Mouse (Mus musculus) hindbrain, embryonic 15.5 days (tissue): ENCODE measurements at regions not wholly inside any gene's neighbourhood (a gene's known extent, or its start where the extent isn't known, plus 50 kb on each side); places are given as distances from the start of the nearest gene placed in this dataset.
A peak's percentile ranks its signal among the peaks of the same experiment; 100 is the strongest.

Experiments used
- ATAC-seq: fragments of 200-750 bp; cut with Nextera tagmentation; 2 replicates; pipeline ENCODE4 v1.8.0; 2017; ENCODE audit warnings: low read depth, moderate number of reproducible peaks, moderate TSS enrichment; ENCODE audit not compliant: low FRiP score
- H3K27ac ChIP-seq: fragments of 300-500 bp; sonication (generic); replicated peaks from 2 replicates; pipeline ENCODE4 v1.5.1; 2015; ENCODE audit warnings: mild to moderate bottlenecking, inconsistent platforms
- H3K27me3 ChIP-seq: fragments of 300-500 bp; sonication (generic); 2 replicates; pipeline ENCODE4 v1.6.1; 2015; ENCODE audit warnings: control low read depth, inconsistent platforms
- H3K36me3 ChIP-seq: fragments of 300-500 bp; sonication (generic); 2 replicates; pipeline ENCODE4 v1.6.1; 2015; ENCODE audit warnings: control low read depth, inconsistent platforms
- H3K4me1 ChIP-seq: fragments of 300-500 bp; sonication (generic); replicated peaks from 2 replicates; pipeline ENCODE4 v1.6.1; 2015; ENCODE audit warnings: control low read depth, inconsistent platforms
- H3K4me2 ChIP-seq: fragments of 300-500 bp; sonication (generic); 2 replicates; pipeline ENCODE4 v1.6.1; 2015; ENCODE audit warnings: moderate library complexity, mild to moderate bottlenecking, inconsistent platforms
- H3K4me3 ChIP-seq: fragments of 300-500 bp; sonication (generic); 2 replicates; pipeline ENCODE4 v1.5.1; 2015; ENCODE audit warnings: mild to moderate bottlenecking, inconsistent platforms
- H3K9ac ChIP-seq: fragments of 300-500 bp; sonication (generic); 2 replicates; pipeline ENCODE4 v1.6.1; 2015; ENCODE audit warnings: inconsistent platforms
- H3K9me3 ChIP-seq: fragments of 300-500 bp; sonication (generic); 2 replicates; pipeline ENCODE4 v1.6.1; 2016; ENCODE audit warnings: control low read depth, inconsistent platforms
- WGBS: fragments of 180-500 bp; shearing (Covaris S2); methylation state at CpG from one replicate; pipeline ENCODE4 v1.1.7; 2015; 5-methylcytosine and 5-hydroxymethylcytosine counted together

GRCm38 (mm10) chr1:143096904-143097303, 543.6 kb upstream of the B3galt2 start:
- Histone ChIP-seq H3K4me1 (no peaks in the 10 kb centered on the region), H3K4me2 (no peak overlapping the region), H3K36me3 (no peaks in the 10 kb centered on the region), H3K9ac (no peak overlapping the region), H3K27me3 (no peaks in the 10 kb centered on the region), H3K27ac (no peak overlapping the region), H3K9me3 (no peaks in the 10 kb centered on the region), H3K4me3 (no peak overlapping the region)
- no peak for ATAC-seq
- WGBS: 75% methylated on average over 4 of the region's 4 CpGs

- H3K4me1 ChIP-seq: no peaks in the 10 kb centered on the region
- no peak for ATAC-seq
- no peaks in the 10 kb centered on the region for H3K36me3 ChIP-seq
- no peaks in the 10 kb centered on the region for H3K9me3 ChIP-seq
- no peak overlapping the region for H3K9ac ChIP-seq
- no peaks in the 10 kb centered on the region for H3K27me3 ChIP-seq
- H3K4me3 ChIP-seq: no peak overlapping the region
- H3K4me2 ChIP-seq: no peak overlapping the region
- no peak overlapping the region for H3K27ac ChIP-seq
Measured at GRCm38 (mm10) chr1:143098307-143098706, 542.2 kb upstream of the B3galt2 start.

- H3K27ac ChIP-seq: no peak overlapping the region
- no peaks in the 10 kb centered on the region for H3K9me3 ChIP-seq
- ATAC-seq: no peak
- no peak overlapping the region for H3K9ac ChIP-seq
- H3K27me3 ChIP-seq: no peaks in the 10 kb centered on the region
- H3K4me1 ChIP-seq: no peaks in the 10 kb centered on the region
- no peaks in the 10 kb centered on the region for H3K36me3 ChIP-seq
- H3K4me2 ChIP-seq: no peak overlapping the region
- no peak overlapping the region for H3K4me3 ChIP-seq
Measured at GRCm38 (mm10) chr1:143122185-143122584, 518.3 kb upstream of the B3galt2 start.

- H3K4me3 ChIP-seq: no peak overlapping the region
- no peak overlapping the region for H3K27ac ChIP-seq
- no peaks in the 10 kb centered on the region for H3K27me3 ChIP-seq
- ATAC-seq: no peak
- no peaks in the 10 kb centered on the region for H3K36me3 ChIP-seq
- 73% methylated on average over 1 of the region's 1 CpGs for WGBS
- no peak overlapping the region for H3K4me2 ChIP-seq
- H3K4me1 ChIP-seq: no peaks in the 10 kb centered on the region
- no peaks in the 10 kb centered on the region for H3K9me3 ChIP-seq
- no peak overlapping the region for H3K9ac ChIP-seq
Measured at GRCm38 (mm10) chr1:143130257-143130656, 510.2 kb upstream of the B3galt2 start.

- no peaks in the 10 kb centered on the region for H3K27me3 ChIP-seq
- no peak overlapping the region for H3K4me2 ChIP-seq
- no peak overlapping the region for H3K9ac ChIP-seq
- no peak overlapping the region for H3K27ac ChIP-seq
- no peak for ATAC-seq
- no peaks in the 10 kb centered on the region for H3K9me3 ChIP-seq
- WGBS: 93% methylated on average over 2 of the region's 2 CpGs
- H3K4me1 ChIP-seq: no peaks in the 10 kb centered on the region
- H3K4me3 ChIP-seq: no peak overlapping the region
- H3K36me3 ChIP-seq: no peaks in the 10 kb centered on the region
Measured at GRCm38 (mm10) chr1:143132806-143133205, 507.7 kb upstream of the B3galt2 start.

- H3K9ac ChIP-seq: no peak overlapping the region
- no peaks in the 10 kb centered on the region for H3K9me3 ChIP-seq
- H3K27me3 ChIP-seq: no peaks in the 10 kb centered on the region
- no peaks in the 10 kb centered on the region for H3K36me3 ChIP-seq
- no peak overlapping the region for H3K4me2 ChIP-seq
- no peak overlapping the region for H3K27ac ChIP-seq
- WGBS: 62% methylated on average over 4 of the region's 4 CpGs
- H3K4me1 ChIP-seq: no peaks in the 10 kb centered on the region
- H3K4me3 ChIP-seq: no peak overlapping the region
- no peak for ATAC-seq
Measured at GRCm38 (mm10) chr1:143145111-143145984, 495.1 kb upstream of the B3galt2 start.

GRCm38 (mm10) chr1:143171286-143171685, 469.2 kb upstream of the B3galt2 start:
- no peak overlapping the region for H3K27ac ChIP-seq
- ATAC-seq: peak; percentile 68; the same call in 1 of the 2 replicates
- H3K9me3 ChIP-seq: no peaks in the 10 kb centered on the region
- H3K4me1 ChIP-seq: no peaks in the 10 kb centered on the region
- no peaks in the 10 kb centered on the region for H3K36me3 ChIP-seq
- no peaks in the 10 kb centered on the region for H3K27me3 ChIP-seq
- WGBS: 78% methylated on average over 9 of the region's 9 CpGs
- no peak overlapping the region for H3K4me2 ChIP-seq
- no peak overlapping the region for H3K4me3 ChIP-seq
- H3K9ac ChIP-seq: no peak overlapping the region

- no peaks in the 10 kb centered on the region for H3K9me3 ChIP-seq
- ATAC-seq: no peak
- no peak overlapping the region for H3K9ac ChIP-seq
- H3K4me1 ChIP-seq: no peaks in the 10 kb centered on the region
- WGBS: 84% methylated on average over 2 of the region's 2 CpGs
- no peak overlapping the region for H3K27ac ChIP-seq
- no peaks in the 10 kb centered on the region for H3K27me3 ChIP-seq
- no peaks in the 10 kb centered on the region for H3K36me3 ChIP-seq
- H3K4me3 ChIP-seq: no peak overlapping the region
- H3K4me2 ChIP-seq: no peak overlapping the region
Measured at GRCm38 (mm10) chr1:143173836-143174235, 466.6 kb upstream of the B3galt2 start.

GRCm38 (mm10) chr1:143192167-143192793, 448.2 kb upstream of the B3galt2 start:
- no peak overlapping the region for H3K27ac ChIP-seq
- no peak overlapping the region for H3K9ac ChIP-seq
- H3K27me3 ChIP-seq: no peaks in the 10 kb centered on the region
- ATAC-seq: no peak
- H3K4me1 ChIP-seq: no peaks in the 10 kb centered on the region
- no peak overlapping the region for H3K4me2 ChIP-seq
- 87% methylated on average over 3 of the region's 3 CpGs for WGBS
- no peaks in the 10 kb centered on the region for H3K9me3 ChIP-seq
- H3K4me3 ChIP-seq: no peak overlapping the region
- H3K36me3 ChIP-seq: no peaks in the 10 kb centered on the region

- Histone ChIP-seq H3K27me3 (no peaks in the 10 kb centered on the region), H3K36me3 (no peaks in the 10 kb centered on the region), H3K9ac (no peak overlapping the region), H3K4me3 (no peak overlapping the region), H3K4me1 (no peaks in the 10 kb centered on the region), H3K9me3 (no peaks in the 10 kb centered on the region), H3K27ac (no peak overlapping the region), H3K4me2 (no peak overlapping the region)
- ATAC-seq: peak; percentile 73
- 67% methylated on average over 4 of the region's 4 CpGs for WGBS
Measured at GRCm38 (mm10) chr1:143200213-143200889, 440.1 kb upstream of the B3galt2 start.

GRCm38 (mm10) chr1:143200971-143201370, 439.5 kb upstream of the B3galt2 start:
- Histone ChIP-seq H3K4me2 (no peak overlapping the region), H3K4me3 (no peak overlapping the region), H3K9me3 (no peaks in the 10 kb centered on the region), H3K36me3 (no peaks in the 10 kb centered on the region), H3K27ac (no peak overlapping the region), H3K9ac (no peak overlapping the region), H3K27me3 (no peaks in the 10 kb centered on the region), H3K4me1 (no peaks in the 10 kb centered on the region)
- no peak for ATAC-seq
- WGBS: 86% methylated on average over 5 of the region's 5 CpGs

GRCm38 (mm10) chr1:143202182-143202581, 438.3 kb upstream of the B3galt2 start:
- no peak overlapping the region for H3K27ac ChIP-seq
- H3K36me3 ChIP-seq: no peaks in the 10 kb centered on the region
- no peak for ATAC-seq
- no peaks in the 10 kb centered on the region for H3K27me3 ChIP-seq
- no peak overlapping the region for H3K4me2 ChIP-seq
- H3K4me1 ChIP-seq: no peaks in the 10 kb centered on the region
- no peak overlapping the region for H3K4me3 ChIP-seq
- H3K9ac ChIP-seq: no peak overlapping the region
- H3K9me3 ChIP-seq: no peaks in the 10 kb centered on the region
- WGBS: 86% methylated on average over 3 of the region's 3 CpGs
